Mouse (Mus musculus) neutrophil, adult 5-6 weeks (primary cell): ENCODE measurements around the gene Gm42906. TPM values are rescaled to one million over a fixed set of nuclear protein-coding genes. Genes with fewer than 3 reads are reported as not detected.
A peak's percentile ranks its signal among the peaks of the same experiment; 100 is the strongest.

Experiments
- ATAC-seq: fragments of 151-379, 151-347 bp; 2 replicates; pipeline ENCODE4 v1.8.0; 2017; ENCODE audit warnings: mild to moderate bottlenecking, moderate TSS enrichment; ENCODE audit not compliant: insufficient number of reproducible peaks, poor library complexity, low FRiP score, severe bottlenecking; ENCODE audit errors: extremely low read depth
- total RNA-seq: library from RNA; stranded (forward); fragments of 200-1000 nt; gene quantifications from 2 replicates; pipeline ENCODE4 v1.2.3, GENCODE M21; 2017

Gene Gm42906
- total RNA-seq, 1 experiment from 2014 or later = not detected

GRCm38 (mm10) chr5:151248671-151249620 is 179.0 kb downstream of the Gm42906 start:
- no peak for ATAC-seq

- no peak for ATAC-seq
Measured at GRCm38 (mm10) chr5:151248084-151248483, 179.9 kb downstream of the Gm42906 start.

- ATAC-seq = 0 out of 2 replicates have a peak, but pooled peaks have one; percentile 13
Measured at GRCm38 (mm10) chr5:151247115-151247875, 180.7 kb downstream of the Gm42906 start.

GRCm38 (mm10) chr5:151246287-151246686 is 181.7 kb downstream of the Gm42906 start:
- ATAC-seq = no peak

GRCm38 (mm10) chr5:151245571-151245970 is 182.4 kb downstream of the Gm42906 start:
- ATAC-seq = no peak

GRCm38 (mm10) chr5:151238730-151239129 is 189.2 kb downstream of the Gm42906 start:
- ATAC-seq = no peak

- no peak for ATAC-seq
Measured at GRCm38 (mm10) chr5:151236411-151236810, 191.6 kb downstream of the Gm42906 start.

GRCm38 (mm10) chr5:151233400-151234031 is 194.4 kb downstream of the Gm42906 start, which contains the start of gene Stard13:
Gene Stard13 (minus strand): TSS chr5:151233836.
- no peak for ATAC-seq

- no peak for ATAC-seq
Measured at GRCm38 (mm10) chr5:151232576-151233299, 195.2 kb downstream of the Gm42906 start.

GRCm38 (mm10) chr5:151231861-151232260 is 196.1 kb downstream of the Gm42906 start:
- ATAC-seq = no peak

GRCm38 (mm10) chr5:151231411-151231810 is 196.6 kb downstream of the Gm42906 start:
- ATAC-seq = no peak

GRCm38 (mm10) chr5:151230427-151230826 is 197.5 kb downstream of the Gm42906 start:
- ATAC-seq = no peak

- ATAC-seq = no peak
Measured at GRCm38 (mm10) chr5:151228367-151229005, 199.5 kb downstream of the Gm42906 start.

- ATAC-seq = no peak
Measured at GRCm38 (mm10) chr5:151223696-151224366, 204.1 kb downstream of the Gm42906 start.

GRCm38 (mm10) chr5:151222791-151223190 is 205.2 kb downstream of the Gm42906 start:
- ATAC-seq = no peak

GRCm38 (mm10) chr5:151218689-151219115 is 209.3 kb downstream of the Gm42906 start:
- ATAC-seq = no peak

- no peak for ATAC-seq
Measured at GRCm38 (mm10) chr5:151213097-151213496, 214.9 kb downstream of the Gm42906 start.

GRCm38 (mm10) chr5:151210869-151211268 is 217.1 kb downstream of the Gm42906 start:
- no peak for ATAC-seq
